Mouse (Mus musculus) R1 (cell line): ENCODE data around the gene Cmtr2.
A peak's percentile ranks its signal among the peaks of the same experiment; 100 is the strongest.

Source experiments
- DNase-seq: peaks from one replicate; pipeline ENCODE4 v3.0.0-alpha.2; 2018; ENCODE audit warnings: low read depth, low spot score

The Cmtr2 gene

GRCm38 (mm10) chr8:110215365-110215764 is at the start of gene Cmtr2:
Gene Cmtr2, plus strand, starts transcription at chr8:110215665.
- no peak for DNase-seq

GRCm38 (mm10) chr8:110166270-110166669 is 49.2 kb upstream of the Cmtr2 start:
- no peak for DNase-seq

- peak; percentile 71 for DNase-seq
Measured at GRCm38 (mm10) chr8:110168046-110168445, 47.4 kb upstream of the Cmtr2 start, which contains the start of gene Calb2. Gene Calb2, minus strand, starts transcription at chr8:110168210.

GRCm38 (mm10) chr8:110172161-110172560 is 43.3 kb upstream of the Cmtr2 start:
- no peak for DNase-seq

- DNase-seq = no peak
Measured at GRCm38 (mm10) chr8:110174826-110175225, 40.6 kb upstream of the Cmtr2 start.

GRCm38 (mm10) chr8:110177359-110178155 is 37.9 kb upstream of the Cmtr2 start:
- no peak for DNase-seq

- DNase-seq = no peak
Measured at GRCm38 (mm10) chr8:110182735-110183367, 32.6 kb upstream of the Cmtr2 start.

GRCm38 (mm10) chr8:110183748-110184147 is 31.7 kb upstream of the Cmtr2 start:
- peak; percentile 45 for DNase-seq

- DNase-seq = no peak
Measured at GRCm38 (mm10) chr8:110185538-110185937, 29.9 kb upstream of the Cmtr2 start.

- no peak for DNase-seq
Measured at GRCm38 (mm10) chr8:110188961-110189750, 26.3 kb upstream of the Cmtr2 start.

- peak; percentile 64 for DNase-seq
Measured at GRCm38 (mm10) chr8:110196678-110197077, 18.8 kb upstream of the Cmtr2 start.

GRCm38 (mm10) chr8:110201806-110202205 is 13.7 kb upstream of the Cmtr2 start:
- DNase-seq = peak; percentile 23

GRCm38 (mm10) chr8:110216253-110216652 is 788 bp downstream of the Cmtr2 start:
- DNase-seq = no peak

GRCm38 (mm10) chr8:110217198-110217597 is 1.7 kb downstream of the Cmtr2 start:
- DNase-seq = no peak

GRCm38 (mm10) chr8:110217681-110218131 is 2.2 kb downstream of the Cmtr2 start:
- peak; percentile 98 for DNase-seq

- no peak for DNase-seq
Measured at GRCm38 (mm10) chr8:110218511-110218910, 3.0 kb downstream of the Cmtr2 start.

GRCm38 (mm10) chr8:110220936-110221335 is 5.5 kb downstream of the Cmtr2 start:
- DNase-seq = no peak

GRCm38 (mm10) chr8:110230803-110231202 is 15.3 kb downstream of the Cmtr2 start:
- no peak for DNase-seq

GRCm38 (mm10) chr8:110242278-110243177 is 27.1 kb downstream of the Cmtr2 start:
- DNase-seq = no peak

- DNase-seq = no peak
Measured at GRCm38 (mm10) chr8:110244566-110244965, 29.1 kb downstream of the Cmtr2 start.

GRCm38 (mm10) chr8:110247238-110247637 is 31.8 kb downstream of the Cmtr2 start:
- DNase-seq = no peak
